Mouse (Mus musculus) heart, postnatal 0 days (tissue): ENCODE data around the gene Inha.

Experiments used
- CTCF ChIP-seq: IDR thresholded peaks from 2 replicates; pipeline ENCODE4 v1.5.1; 2016; ENCODE audit warnings: antibody characterized with exemption, control low read depth, low read depth
- EP300 ChIP-seq: IDR thresholded peaks from 2 replicates; pipeline ENCODE4 v1.6.1; 2016; ENCODE audit warnings: antibody characterized with exemption, low read depth

GRCm38 (mm10) chr1:75524679-75525078 is 17.8 kb downstream of the Inha start:
- TF ChIP-seq CTCF: no peak
- no peak for TF ChIP-seq EP300
